Mouse (Mus musculus): ENCODE results near the gene Prss23.

DNA sequence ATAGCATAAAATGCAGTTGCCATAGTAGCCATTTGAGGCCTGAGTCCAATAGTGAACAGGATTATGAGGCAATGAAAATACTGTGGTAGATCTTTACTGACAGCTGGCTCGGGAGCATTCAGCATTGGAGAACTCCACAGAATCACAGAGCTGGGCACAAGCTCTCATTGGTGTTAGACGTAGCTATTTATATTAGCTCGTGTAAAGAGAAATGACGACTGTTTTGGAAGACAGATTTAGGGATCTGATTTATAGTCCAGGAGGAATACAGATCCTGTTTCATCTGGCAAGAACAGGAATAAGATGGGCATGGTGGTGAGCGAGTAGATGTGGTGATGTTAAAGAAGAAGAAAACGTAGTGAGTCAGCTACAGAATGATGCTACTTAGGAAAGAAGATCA lies 12.4 kb upstream of the Prss23 start:
- TF ChIP-seq CTCF (IDR thresholded peaks at IDR 0.05; ENCODE audit: borderline replicate concordance, control insufficient read depth, extremely low read depth, insufficient read depth, low read length, poor library complexity) (no peak), POLR2A (IDR thresholded peaks at IDR 0.05; ENCODE audit: control insufficient read depth, extremely low read depth, insufficient read depth, low read length, poor library complexity) (no peak)
